Mouse (Mus musculus) heart, postnatal 0 days (tissue): Measurements from ENCODE around the gene Zbtb43.

ENCODE experiments used
- CTCF ChIP-seq: IDR thresholded peaks from 2 replicates; pipeline ENCODE4 v1.5.1; 2016; ENCODE audit warnings: antibody characterized with exemption, control low read depth, low read depth
- EP300 ChIP-seq: IDR thresholded peaks from 2 replicates; pipeline ENCODE4 v1.6.1; 2016; ENCODE audit warnings: antibody characterized with exemption, low read depth

GRCm38 (mm10) chr2:33440893-33441292, 27.5 kb downstream of the Zbtb43 start:
- TF ChIP-seq CTCF (no peak), EP300 (no peak)
